Mouse (Mus musculus) midbrain, postnatal 0 days (tissue): ENCODE data around the gene Psmb5. TPM values are rescaled to one million over a fixed set of nuclear protein-coding genes. Genes with fewer than 3 reads are reported as not detected.

ENCODE experiments used
- ATAC-seq: fragments of 200-750 bp; cut with Nextera tagmentation; 2 replicates; pipeline ENCODE4 v1.8.0; 2017; ENCODE audit warnings: moderate number of reproducible peaks, mild to moderate bottlenecking, moderate TSS enrichment, moderate library complexity; ENCODE audit not compliant: low FRiP score
- DNase-seq: peaks from one replicate; pipeline ENCODE4 v3.0.0-alpha.2; 2015; ENCODE audit warnings: low spot score
- H3K27ac ChIP-seq: fragments of 300-500 bp; sonication (generic); 2 replicates; pipeline ENCODE4 v1.5.1; 2014; ENCODE audit warnings: low read depth, mild to moderate bottlenecking, low read length, mixed read lengths
- H3K27me3 ChIP-seq: fragments of 300-500 bp; sonication (generic); 2 replicates; pipeline ENCODE4 v1.6.1; 2014; ENCODE audit warnings: low read length, control low read depth, mixed read lengths; ENCODE audit not compliant: insufficient read depth
- H3K36me3 ChIP-seq: fragments of 300-500 bp; sonication (generic); 2 replicates; pipeline ENCODE4 v1.6.1; 2014; ENCODE audit warnings: low read length, control low read depth, mixed read lengths; ENCODE audit not compliant: insufficient read depth
- H3K4me1 ChIP-seq: fragments of 300-500 bp; sonication (generic); 2 replicates; pipeline ENCODE4 v1.6.1; 2014; ENCODE audit warnings: mild to moderate bottlenecking, control low read depth, antibody characterized with exemption, low read length, mixed read lengths; ENCODE audit not compliant: insufficient read depth
- H3K4me2 ChIP-seq: fragments of 300-500 bp; sonication (generic); 2 replicates; pipeline ENCODE4 v1.6.1; 2014; ENCODE audit warnings: low read depth, mild to moderate bottlenecking, low read length, mixed read lengths; ENCODE audit not compliant: poor library complexity, severe bottlenecking
- H3K4me3 ChIP-seq: fragments of 300-500 bp; sonication (generic); 2 replicates; pipeline ENCODE4 v1.5.1; 2014; ENCODE audit warnings: low read depth, mild to moderate bottlenecking, low read length, moderate library complexity
- H3K9ac ChIP-seq: fragments of 300-500 bp; sonication (generic); replicated peaks from 2 replicates; pipeline ENCODE4 v1.6.1; 2014; ENCODE audit warnings: mild to moderate bottlenecking, low read length, moderate library complexity, mixed read lengths; ENCODE audit not compliant: poor library complexity, severe bottlenecking
- H3K9me3 ChIP-seq: fragments of 300-500 bp; sonication (generic); 2 replicates; pipeline ENCODE4 v1.6.1; 2016; ENCODE audit warnings: low read length, control low read depth
- CTCF ChIP-seq: IDR thresholded peaks from 2 replicates; pipeline ENCODE4 v1.5.1; 2016; ENCODE audit warnings: antibody characterized with exemption, mild to moderate bottlenecking
- WGBS: fragments of 180-500 bp; shearing (Covaris S2); extraction: QIAGEN DNeasy Blood & Tissue Kit; methylation state at CpG from one replicate; pipeline ENCODE4 v1.1.7; 2014; 5-methylcytosine and 5-hydroxymethylcytosine counted together
- polyA plus RNA-seq: library from polyadenylated mRNA; unstranded; fragments of >200 nt; fragmentation: Nextera tagmentation; extraction: Ambion mirVana; gene quantifications from 2 replicates; pipeline ENCODE4 v1.2.1, GENCODE M21; 2015
- total RNA-seq: library from RNA; depleted of rRNA; stranded (reverse); fragments of >200 nt; gene quantifications from 2 replicates; pipeline ENCODE4 v1.2.3, GENCODE M21; 2014

Gene Psmb5
- total and polyA plus RNA-seq, 2 experiments from 2014 or later = 197 to 404 TPM

DNA sequence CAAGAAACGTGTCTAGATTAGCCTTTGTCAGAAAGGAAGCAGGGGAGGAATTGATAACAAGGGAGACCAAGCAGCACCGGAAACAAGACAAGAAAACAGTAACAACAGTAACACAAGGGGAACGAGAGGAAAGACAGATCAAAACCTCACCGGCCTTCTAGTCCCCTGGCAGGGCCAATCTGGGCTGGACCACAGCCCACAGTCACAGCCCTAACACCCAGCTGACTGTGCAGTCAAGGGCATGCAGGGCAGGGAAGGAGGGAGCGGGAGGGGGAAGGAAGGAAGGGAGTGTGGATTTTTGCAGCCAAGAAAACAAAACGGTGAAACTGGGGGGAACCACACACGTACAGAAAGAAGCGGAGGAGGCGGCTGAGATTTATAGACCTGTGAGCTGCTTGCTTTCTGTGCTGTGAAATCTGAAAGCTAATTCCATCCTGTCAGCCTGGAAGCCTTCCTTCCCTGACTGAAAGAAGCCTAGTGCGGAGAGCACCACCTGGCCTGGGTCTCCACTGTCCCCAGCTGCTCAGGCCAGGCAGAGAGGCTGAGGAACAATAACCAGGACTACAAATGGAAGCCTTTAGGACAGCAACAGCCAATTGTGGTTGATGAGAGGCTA, 25.4 kb downstream of the Psmb5 start:
- Histone ChIP-seq H3K9ac (no peak overlapping the region), H3K4me2 (no peak overlapping the region), H3K4me1 (no peaks in the 10 kb centered on the region), H3K27ac (peak overlapping the region; percentile 7; the same call in 1 of the 2 replicates), H3K4me3 (no peak overlapping the region), H3K9me3 (no peaks in the 10 kb centered on the region), H3K27me3 (no peaks in the 10 kb centered on the region), H3K36me3 (no peaks in the 10 kb centered on the region)
- DNase-seq = peak; percentile 42
- 67% methylated on average over 10 of the region's 10 CpGs for WGBS
- TF ChIP-seq CTCF = no peak
- 0 out of 2 replicates have a peak, but pooled peaks have one; percentile 41 for ATAC-seq

DNA sequence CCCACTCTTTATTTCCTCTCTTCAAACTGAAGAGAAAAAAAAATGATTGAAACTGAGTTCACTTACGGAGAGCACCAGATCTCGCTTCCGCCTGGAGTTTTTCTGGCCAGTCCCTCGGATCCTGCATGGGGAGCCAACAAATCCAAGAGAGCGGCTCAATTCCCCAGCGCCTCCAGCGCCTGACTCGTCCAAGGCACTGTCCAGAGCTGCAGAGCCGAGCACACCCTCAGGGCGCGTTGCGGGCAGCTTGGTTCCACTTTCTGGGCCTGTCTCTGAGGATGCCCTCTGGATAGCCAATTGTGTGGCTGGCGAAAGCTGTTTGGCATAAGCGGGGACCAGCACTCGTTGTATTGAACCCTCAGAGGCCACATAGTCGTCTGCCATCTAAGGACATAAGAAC, 26.8 kb downstream of the Psmb5 start:
- Histone ChIP-seq H3K9ac (no peak overlapping the region), H3K27ac (no peak overlapping the region), H3K4me2 (no peak overlapping the region), H3K9me3 (no peaks in the 10 kb centered on the region), H3K27me3 (no peaks in the 10 kb centered on the region), H3K4me1 (no peaks in the 10 kb centered on the region), H3K36me3 (no peaks in the 10 kb centered on the region), H3K4me3 (no peak overlapping the region)
- ATAC-seq = no peak
- no peak for TF ChIP-seq CTCF
- DNase-seq = no peak
- WGBS = 91% methylated on average over 16 of the region's 16 CpGs

DNA sequence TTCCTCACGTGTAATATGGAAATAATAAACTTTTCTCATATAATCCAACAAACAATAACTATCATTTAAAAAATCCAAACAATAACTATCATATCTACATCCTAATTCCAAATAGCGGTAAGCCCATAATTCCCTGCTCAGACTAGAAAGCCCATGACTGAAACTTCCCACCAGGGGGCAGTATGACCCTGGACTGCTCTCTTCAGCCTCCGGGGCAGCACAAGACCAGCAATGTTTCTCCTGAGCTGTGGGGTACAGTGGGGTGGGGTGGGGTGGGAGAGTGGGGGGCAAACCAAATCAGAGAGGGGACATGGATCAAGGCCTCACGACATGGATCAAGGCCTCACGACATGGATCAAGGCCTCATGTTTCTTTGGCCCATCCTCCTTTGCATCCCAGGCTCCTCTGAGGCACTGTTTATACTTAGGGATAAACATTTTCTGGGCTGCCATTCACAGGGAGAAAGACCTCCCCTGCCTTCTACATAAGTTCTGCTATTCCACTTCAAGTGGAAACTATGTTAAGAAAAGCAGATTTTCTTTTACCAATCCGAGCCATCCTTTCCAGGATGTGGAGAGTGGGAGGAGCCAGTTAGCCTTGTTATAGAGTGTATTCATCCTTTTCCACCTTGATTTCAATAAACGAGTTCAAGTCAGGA, 34.0 kb downstream of the Psmb5 start:
- peaks cover 5% of the 10 kb centered on the region; the same call in 1 of the 2 replicates for H3K36me3 ChIP-seq
- H3K4me1 ChIP-seq = no peaks in the 10 kb centered on the region
- no peak overlapping the region for H3K27ac ChIP-seq
- H3K4me3 ChIP-seq = no peak overlapping the region
- TF ChIP-seq CTCF = peak; percentile 76
- ATAC-seq (0 out of 2 replicates have a peak, but pooled peaks have one; percentile 44), DNase-seq (peak; percentile 63)
- H3K9ac ChIP-seq = no peak overlapping the region
- WGBS = 43% methylated on average over 7 of the region's 7 CpGs
- no peaks in the 10 kb centered on the region for H3K9me3 ChIP-seq
- no peaks in the 10 kb centered on the region for H3K27me3 ChIP-seq
- H3K4me2 ChIP-seq = no peak overlapping the region

DNA sequence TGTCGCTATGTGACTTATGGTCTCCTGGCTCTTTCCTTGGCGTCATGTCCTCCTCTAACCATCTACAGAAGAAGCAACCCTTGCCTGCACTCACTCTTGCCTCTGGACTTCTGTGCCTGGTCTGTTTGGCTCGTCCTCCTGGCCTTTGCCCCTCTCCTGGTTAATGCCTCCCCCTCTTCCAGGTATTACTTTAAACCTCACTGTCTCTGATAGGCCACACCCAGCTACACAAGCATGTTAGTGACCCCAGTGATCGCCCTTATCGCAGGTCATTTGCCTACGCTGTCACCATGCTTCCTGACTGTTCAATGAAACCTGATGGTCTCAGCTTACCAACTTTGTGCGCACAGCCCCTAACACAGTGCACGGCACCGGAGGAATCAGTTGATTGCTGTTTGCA, 35.3 kb downstream of the Psmb5 start:
- WGBS = 93% methylated on average over 9 of the region's 9 CpGs
- peaks cover 5% of the 10 kb centered on the region; the same call in 1 of the 2 replicates for H3K36me3 ChIP-seq
- no peak for TF ChIP-seq CTCF

DNA sequence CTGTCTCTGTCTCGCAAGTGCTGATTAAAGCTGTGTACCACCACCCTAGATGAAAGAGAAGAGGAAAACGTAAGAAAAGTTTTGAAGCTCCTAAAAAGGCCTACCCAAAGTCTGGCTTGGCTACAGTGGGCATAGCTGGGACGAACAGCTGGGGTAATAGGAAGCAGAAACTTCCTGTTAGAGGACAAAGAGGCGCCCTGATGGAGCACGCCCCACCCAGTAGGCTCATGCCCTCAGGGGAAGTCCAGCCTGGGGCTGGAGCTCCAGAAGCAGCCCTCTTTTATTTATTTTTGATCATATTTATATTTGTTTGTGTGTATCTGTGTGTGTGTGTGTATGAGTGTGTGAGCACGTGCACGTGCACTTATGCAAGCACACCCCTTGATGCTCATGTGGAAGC, 38.2 kb downstream of the Psmb5 start:
- H3K9ac ChIP-seq = no peak overlapping the region
- no peak for DNase-seq
- H3K27ac ChIP-seq = no peak overlapping the region
- 0 out of 2 replicates have a peak, but pooled peaks cover 4% of the 10 kb centered on the region for H3K4me1 ChIP-seq
- 89% methylated on average over 7 of the region's 7 CpGs for WGBS
- no peak for ATAC-seq
- no peak overlapping the region for H3K4me2 ChIP-seq
- peaks cover 23% of the 10 kb centered on the region for H3K27me3 ChIP-seq
- no peaks in the 10 kb centered on the region for H3K9me3 ChIP-seq
- TF ChIP-seq CTCF = no peak
- H3K4me3 ChIP-seq = no peak overlapping the region
- peaks cover under 1% of the 10 kb centered on the region; the same call in 1 of the 2 replicates for H3K36me3 ChIP-seq

More for the DNA sequence above, 35.3 kb downstream of the Psmb5 start:
- no peaks in the 10 kb centered on the region for H3K27me3 ChIP-seq
- H3K9me3 ChIP-seq = no peaks in the 10 kb centered on the region
- H3K9ac ChIP-seq = no peak overlapping the region
- H3K4me2 ChIP-seq = no peak overlapping the region
- H3K4me3 ChIP-seq = no peak overlapping the region
- no peak for ATAC-seq
- no peak for DNase-seq
- no peak overlapping the region for H3K27ac ChIP-seq
- H3K4me1 ChIP-seq = no peaks in the 10 kb centered on the region

DNA sequence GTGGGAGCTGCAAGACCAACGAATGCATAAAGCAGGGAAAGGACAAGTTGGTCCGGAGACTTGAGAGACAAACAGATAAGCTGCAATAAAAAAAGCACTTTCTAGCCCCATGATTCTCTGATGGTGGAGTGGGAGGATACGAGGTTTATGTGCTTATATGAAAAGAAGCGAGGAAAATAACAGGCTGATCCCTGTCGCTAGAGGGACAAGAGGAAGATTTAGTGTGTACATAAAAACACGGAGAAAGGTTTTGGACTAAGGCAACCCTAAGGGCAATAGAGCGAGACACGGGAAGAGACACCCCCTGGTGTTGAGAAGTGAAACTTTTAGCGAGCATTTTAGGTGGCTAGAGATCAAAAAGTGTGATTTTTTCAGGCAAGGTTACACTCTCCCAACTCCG, 39.8 kb downstream of the Psmb5 start:
- no peak for ATAC-seq
- Histone ChIP-seq H3K9ac (peak overlapping the region; percentile 39; the same call in 1 of the 2 replicates), H3K27me3 (peaks cover 36% of the 10 kb centered on the region), H3K9me3 (no peaks in the 10 kb centered on the region), H3K4me3 (peak overlapping the region; percentile 52), H3K4me1 (0 out of 2 replicates have a peak, but pooled peaks cover 4% of the 10 kb centered on the region), H3K27ac (peak overlapping the region; percentile 63; the same call in 1 of the 2 replicates), H3K4me2 (peak overlapping the region; percentile 83), H3K36me3 (no peaks in the 10 kb centered on the region)
- DNase-seq = peak; percentile 53
- TF ChIP-seq CTCF = peak; percentile 75
- 1% methylated on average over 10 of the region's 10 CpGs for WGBS
